Mouse (Mus musculus): ENCODE measurements around the gene Gm14214.

GRCm38 (mm10) chr2:154735986-154736385, 33.8 kb downstream of the Gm14214 start:
- TF ChIP-seq CTCF (IDR thresholded peaks at IDR 0.05; ENCODE audit: insufficient read depth, low read depth, low read length) (no peak), POLR2A (IDR thresholded peaks at IDR 0.05; ENCODE audit: insufficient read depth, low read depth, low read length) (no peak)
